Mouse (Mus musculus) ovary, postnatal 36 days (tissue): ENCODE results near the gene Ube2j1.

ENCODE experiments used
- DNase-seq: peaks from one replicate; pipeline ENCODE4 v3.0.0; 2022; ENCODE audit warnings: low spot score, mixed read lengths

Gene Ube2j1

DNA sequence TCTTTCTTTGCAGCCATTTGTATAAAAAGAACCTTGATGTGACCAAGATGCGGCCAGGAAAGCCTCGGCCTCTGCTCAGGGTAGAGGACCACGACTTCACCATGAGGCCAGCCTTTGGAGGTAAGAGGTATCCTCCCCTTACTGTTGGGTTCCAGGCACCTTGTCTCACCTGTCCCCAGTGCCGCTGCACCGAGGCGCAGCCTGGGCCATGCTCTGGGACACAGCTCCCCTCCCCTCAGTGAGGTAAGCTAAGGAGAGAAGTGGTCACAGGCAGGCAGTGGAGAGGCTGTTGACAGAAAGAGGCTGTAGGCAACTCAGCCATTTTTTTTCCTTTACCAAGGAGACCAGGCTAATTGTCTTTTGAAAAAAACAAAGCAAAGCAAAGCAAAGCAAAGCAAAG lies 40.1 kb downstream of the Ube2j1 start:
- no peak for DNase-seq

DNA sequence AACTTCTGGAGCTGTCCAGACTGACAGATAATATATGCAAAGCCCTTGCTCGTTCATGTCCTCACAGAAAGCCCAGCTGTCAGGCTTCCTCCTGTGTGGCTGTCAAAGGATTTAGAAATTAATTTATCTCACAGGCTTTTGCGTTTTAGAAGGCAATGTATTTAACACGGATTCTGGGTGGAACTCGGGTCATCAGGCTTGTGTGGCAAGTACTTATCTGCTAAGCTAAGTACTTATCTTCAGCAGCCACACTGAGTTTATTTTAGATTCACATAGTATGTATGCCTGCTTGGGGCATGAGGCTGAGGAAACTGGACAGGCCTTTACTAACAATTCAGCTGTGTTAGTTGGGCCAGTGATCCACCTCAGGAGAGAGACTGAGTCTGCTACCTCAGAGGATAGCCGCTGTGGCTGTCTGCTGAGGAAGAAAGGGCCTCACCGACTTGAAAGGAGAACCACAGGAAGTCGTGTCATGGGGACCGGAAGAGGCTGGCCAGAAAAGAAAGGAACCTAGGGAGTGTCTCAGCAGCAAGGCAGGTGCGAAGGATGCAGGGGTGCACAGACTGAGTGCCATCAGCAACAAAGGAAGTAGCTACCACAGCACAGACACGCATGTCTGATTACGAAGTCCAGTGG lies 41.4 kb downstream of the Ube2j1 start:
- DNase-seq, result no peak

DNA sequence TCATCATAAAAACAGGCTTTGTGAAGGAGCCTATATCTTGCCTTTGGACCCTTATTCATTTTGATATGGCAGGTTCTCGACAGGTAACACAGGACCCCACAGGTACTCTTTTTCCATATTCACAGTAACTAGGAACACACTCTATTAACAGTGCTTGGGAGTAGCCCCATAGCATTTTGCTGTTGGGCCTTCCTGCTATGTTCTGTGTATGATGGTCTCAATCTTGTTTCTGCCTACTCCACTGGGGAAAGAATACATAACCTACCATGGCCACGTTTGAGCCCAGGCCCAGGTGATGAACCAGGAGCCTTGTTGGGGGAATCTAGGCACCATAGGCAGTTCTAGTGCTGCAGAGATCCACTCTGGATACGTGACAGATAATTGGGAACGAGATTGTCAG lies 43.2 kb downstream of the Ube2j1 start:
- no peak for DNase-seq

DNA sequence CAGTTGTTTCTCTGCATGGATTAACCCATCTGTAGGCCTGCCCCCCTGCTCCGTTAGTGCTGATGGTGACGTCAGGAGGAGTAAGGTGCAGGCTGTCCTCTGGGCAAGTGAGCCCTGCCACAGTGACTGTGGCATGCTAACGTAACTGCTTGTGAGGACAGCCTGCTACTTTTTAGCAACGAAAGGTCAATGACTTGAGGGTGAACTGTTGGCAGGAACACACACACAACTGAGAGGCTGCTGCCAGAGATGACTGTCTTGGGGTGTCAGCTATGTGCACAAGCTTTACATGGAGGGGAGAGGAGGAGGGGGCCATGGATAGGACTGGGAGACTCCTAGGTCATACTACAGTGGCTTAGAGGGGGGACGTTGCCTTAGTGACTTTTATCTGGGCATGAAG lies 43.6 kb downstream of the Ube2j1 start:
- DNase-seq, result no peak

DNA sequence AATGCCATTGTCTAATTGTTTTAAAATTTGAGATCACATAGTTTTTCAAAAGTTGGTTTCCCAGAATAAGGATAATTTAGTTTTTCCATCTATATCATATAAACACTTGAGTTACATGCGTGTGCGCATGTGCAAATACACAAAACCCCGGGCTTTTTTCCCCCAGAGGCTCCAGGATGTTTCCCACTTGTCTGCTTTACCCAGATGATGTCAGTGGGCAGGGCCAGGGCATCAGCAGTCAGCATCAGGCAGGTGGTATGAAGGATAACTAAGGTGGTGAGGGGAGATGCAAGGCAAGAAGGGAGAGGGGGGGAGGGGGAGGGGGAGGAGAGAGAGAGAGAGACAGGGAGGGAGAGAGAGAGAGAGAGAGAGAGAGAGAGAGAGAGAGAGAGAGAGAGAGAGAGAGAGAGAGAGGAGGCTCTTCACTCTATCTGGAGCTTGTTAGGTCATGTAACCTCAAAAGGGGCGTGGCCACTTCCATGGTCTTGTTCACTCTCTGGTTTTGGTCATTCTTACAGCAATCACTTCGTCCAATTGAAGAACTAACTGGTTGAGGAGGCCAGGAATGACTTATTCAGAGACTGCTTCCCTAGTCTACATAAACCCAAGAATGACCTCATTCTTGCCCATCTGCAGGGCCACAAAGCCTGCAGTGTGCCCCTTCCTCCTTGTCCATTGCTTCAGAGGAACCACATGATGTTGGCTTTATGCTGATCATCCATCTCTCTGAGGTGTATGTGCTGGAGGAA lies 44.7 kb downstream of the Ube2j1 start:
- no peak for DNase-seq

DNA sequence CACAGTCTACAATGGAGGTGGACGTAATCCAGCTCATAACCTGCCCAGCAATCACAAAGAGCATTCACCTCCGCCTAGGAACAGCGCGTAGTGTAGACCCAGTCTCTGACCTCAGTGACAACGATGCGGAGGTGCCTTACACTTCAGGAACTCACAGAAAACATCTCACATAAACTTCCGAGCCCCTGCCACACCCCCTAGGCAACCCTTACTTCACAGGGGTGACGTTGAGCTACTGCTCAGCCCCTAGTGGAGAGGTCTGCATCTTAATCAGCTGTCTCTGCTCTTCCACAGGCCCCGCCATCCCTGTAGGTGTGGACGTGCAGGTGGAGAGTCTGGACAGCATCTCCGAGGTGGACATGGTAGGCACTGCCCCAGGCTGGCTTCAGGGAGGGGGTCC lies 45.9 kb downstream of the Ube2j1 start:
- no peak for DNase-seq

DNA sequence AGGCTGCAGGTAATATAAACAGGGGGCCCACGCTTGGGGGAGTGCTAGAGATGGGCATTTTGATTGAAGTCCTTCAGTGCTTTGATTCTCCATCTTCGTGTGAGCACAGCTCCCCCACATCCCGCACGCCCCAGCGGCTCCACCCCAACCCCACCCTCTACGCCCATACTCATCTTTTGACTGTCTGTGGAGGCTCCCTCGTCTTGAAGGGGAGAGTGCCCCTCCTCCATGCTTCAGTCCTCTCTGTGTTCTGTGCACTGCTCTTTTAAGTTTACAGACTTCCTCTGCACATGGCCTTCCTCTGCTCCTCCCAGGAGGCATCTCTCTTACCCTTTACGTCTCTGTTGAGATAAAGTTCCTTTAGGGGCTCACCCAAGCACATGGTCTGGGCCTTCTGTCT lies 46.5 kb downstream of the Ube2j1 start:
- no peak for DNase-seq

DNA sequence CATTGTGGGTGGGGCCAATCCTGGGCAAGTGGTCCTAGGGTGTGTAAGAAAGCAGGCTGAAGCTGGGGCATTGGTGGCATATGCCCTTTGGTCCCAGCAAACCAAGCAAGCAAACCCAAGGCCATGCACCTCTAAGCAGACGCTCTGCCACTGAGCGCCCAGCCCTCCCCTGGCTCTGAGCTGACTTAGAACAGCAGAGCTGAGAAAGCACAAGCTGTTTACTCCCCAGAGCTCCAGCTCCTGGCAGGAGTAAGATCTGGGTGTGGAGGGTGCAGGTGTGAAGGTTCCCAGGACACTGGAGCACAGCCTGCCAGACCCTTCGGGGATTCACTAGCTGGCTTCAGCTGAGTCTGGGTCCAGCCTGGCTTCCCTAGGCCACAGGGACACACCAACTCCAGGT lies 47.3 kb downstream of the Ube2j1 start:
- no peak for DNase-seq

DNA sequence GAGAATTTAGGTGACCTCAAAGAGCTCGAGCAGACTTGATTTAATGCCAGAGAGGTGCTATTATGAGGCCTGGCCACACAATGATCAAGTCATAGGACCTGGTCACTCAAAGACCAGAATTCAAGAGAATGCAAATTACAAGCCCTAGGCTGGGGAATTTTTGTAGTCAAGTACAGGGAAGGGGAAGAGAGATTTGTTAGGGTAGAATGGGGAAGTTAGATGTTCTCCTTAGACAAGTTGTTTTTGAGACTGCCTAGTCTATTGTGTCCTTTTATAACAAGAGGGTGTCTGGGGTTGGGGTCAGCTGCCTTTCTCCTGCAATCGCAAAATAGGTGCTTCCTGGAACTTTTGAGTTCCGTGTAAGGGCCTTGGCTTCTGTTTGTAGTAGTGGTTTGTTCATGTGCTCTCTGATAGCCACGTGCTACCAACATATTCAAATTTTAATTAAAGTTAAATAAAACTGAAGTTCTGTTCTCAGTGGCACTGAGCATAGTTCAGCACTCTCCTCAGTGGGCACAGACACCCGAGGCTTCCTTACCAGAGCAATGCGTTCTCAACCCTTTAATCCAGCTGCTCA lies 68.0 kb downstream of the Ube2j1 start:
- no peak for DNase-seq
